Mouse (Mus musculus) heart, adult 2 months (tissue): ENCODE data around the gene Cox7a2. TPM values are rescaled to one million over a fixed set of nuclear protein-coding genes. Genes with fewer than 3 reads are reported as not detected.
A peak's percentile ranks its signal among the peaks of the same experiment; 100 is the strongest.

Experiments
- DNase-seq, 2 experiments: peaks; one replicate each; pipeline ENCODE4 v3.0.0; 2021
- H3K27ac ChIP-seq: fragments of 200-600 bp; 2 replicates; pipeline ENCODE4 v1.8.1; 2022
- H3K27me3 ChIP-seq: fragments of 200-500 bp; 2 replicates; pipeline ENCODE4 v1.6.1; 2012; ENCODE audit warnings: mild to moderate bottlenecking, low read length, inconsistent platforms, mixed read lengths; ENCODE audit not compliant: control insufficient read depth, insufficient read depth
- H3K36me3 ChIP-seq: fragments of 200-500 bp; 2 replicates; pipeline ENCODE4 v1.6.1; 2012; ENCODE audit warnings: low read length, inconsistent platforms; ENCODE audit not compliant: control insufficient read depth, insufficient read depth
- H3K4me1 ChIP-seq: fragments of 200-500 bp; 2 replicates; pipeline ENCODE4 v1.6.1; 2011; ENCODE audit warnings: low read length; ENCODE audit not compliant: control insufficient read depth, insufficient read depth
- H3K4me3 ChIP-seq: fragments of 200-600 bp; 2 replicates; pipeline ENCODE4 v1.8.1; 2022
- H3K79me2 ChIP-seq: fragments of 200-500 bp; replicated peaks from 2 replicates; pipeline ENCODE4 v1.6.1; 2012; ENCODE audit warnings: mild to moderate bottlenecking, inconsistent platforms, low read length, moderate library complexity, mixed read lengths; ENCODE audit not compliant: control insufficient read depth, insufficient read depth
- H3K9ac ChIP-seq: fragments of 200-500 bp; 2 replicates; pipeline ENCODE4 v1.6.1; 2012; ENCODE audit warnings: low read depth, mild to moderate bottlenecking, control low read depth, inconsistent platforms, low read length, mixed read lengths
- CTCF ChIP-seq: fragments of 200-600 bp; IDR thresholded peaks from 2 replicates; pipeline ENCODE4 v1.8.1; 2022; ENCODE audit warnings: antibody characterized with exemption, mild to moderate bottlenecking, moderate library complexity
- EP300 ChIP-seq: fragments of 200-500 bp; IDR thresholded peaks from 2 replicates; pipeline ENCODE4 v1.6.1; 2011; ENCODE audit warnings: low read depth, low read length, control low read depth; ENCODE audit not compliant: insufficient read depth
- POLR2A ChIP-seq: fragments of 200-500 bp; IDR thresholded peaks from 2 replicates; pipeline ENCODE4 v1.6.1; 2011; ENCODE audit warnings: mild to moderate bottlenecking, low read depth, low read length, control low read depth; ENCODE audit not compliant: insufficient read depth
- WGBS: fragments of 180-500 bp; shearing (Covaris S2); methylation state at CpG from one replicate; pipeline ENCODE4 v1.1.7; 2018; 5-methylcytosine and 5-hydroxymethylcytosine counted together
- intact Hi-C: fragments of 180-260 bp; cut with DNase I; formaldehyde crosslinking; loops from one replicate; pipeline ENCODE4 v1.15.1; 2025
- polyA plus RNA-seq: library from polyadenylated mRNA; depleted of rRNA; stranded (reverse); fragments of >200 nt; gene quantifications from 2 replicates; pipeline ENCODE4 v1.2.3, GENCODE M21; 2012; rRNA removed
- total RNA-seq, 2 experiments: library from RNA; stranded (reverse); gene quantifications; 2 replicates each; pipeline ENCODE4 v1.2.3; 2021

Gene Cox7a2
- total and polyA plus RNA-seq, 3 experiments: 582 to 1,089 (median 911) TPM

- intact Hi-C loops: loop anchor here (5.0 to 10.0 kb wide), 3 partner anchors 351 to 1071 kb away; no protein-coding TSS in a partner anchor
- H3K27ac ChIP-seq: no peak overlapping the region
Measured at GRCm38 (mm10) chr9:79717836-79718475, 41.7 kb downstream of the Cox7a2 start.

DNA sequence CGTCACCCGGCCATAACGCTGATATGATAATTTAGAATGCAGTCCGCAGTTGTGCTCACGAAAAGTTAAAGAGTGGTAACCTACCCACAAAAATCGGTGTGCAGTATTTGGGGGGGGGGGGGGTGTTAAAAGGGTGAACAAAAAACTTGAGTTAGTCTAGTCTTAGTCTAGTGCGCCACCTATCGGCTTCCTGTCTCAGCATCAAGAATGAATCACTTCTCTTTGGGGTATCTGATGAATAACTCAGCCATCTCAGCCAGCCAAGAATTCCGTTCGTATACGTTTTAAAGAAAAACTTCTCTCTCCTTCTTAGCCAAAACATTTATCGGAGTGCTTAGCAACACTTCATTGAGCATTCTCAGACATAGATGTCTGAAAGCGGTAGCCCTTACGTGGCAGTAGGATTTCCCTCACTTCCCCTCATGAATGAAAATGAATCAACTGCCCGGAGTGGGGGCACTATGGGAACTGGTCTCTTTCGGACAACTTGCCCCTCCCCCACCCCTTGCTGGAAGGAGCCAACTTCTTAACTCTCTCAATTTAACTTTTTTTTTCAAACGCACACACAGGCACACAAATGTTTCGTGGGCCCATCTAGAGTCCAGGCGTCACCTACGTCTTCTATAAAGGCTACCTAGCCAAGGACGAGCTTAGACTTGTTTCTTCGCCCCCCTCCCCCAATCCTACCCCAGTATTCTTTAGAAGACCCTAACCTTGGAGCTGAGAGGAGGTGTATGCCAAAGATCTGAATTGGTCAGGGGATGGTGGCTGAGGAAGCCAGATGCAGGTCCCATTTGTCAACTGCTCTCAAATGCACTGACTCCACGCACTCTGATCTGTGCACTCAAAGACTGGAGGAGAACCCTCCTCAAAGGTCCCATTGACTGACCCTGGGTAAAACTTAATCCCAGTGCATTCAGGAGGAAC, 42.5 kb downstream of the Cox7a2 start:
- intact Hi-C loops: loop anchor here (5.0 to 10.0 kb wide), 3 partner anchors 350 to 1070 kb away; no protein-coding TSS in a partner anchor
- 13% methylated on average over 23 of the region's 23 CpGs for WGBS
- H3K36me3 ChIP-seq: no peaks in the 10 kb centered on the region
- no peak for TF ChIP-seq EP300
- no peak for TF ChIP-seq POLR2A
- TF ChIP-seq CTCF: peak; percentile 74
- H3K9ac ChIP-seq: no peak overlapping the region
- H3K4me1 ChIP-seq: no peaks in the 10 kb centered on the region; the same call in 1 of the 2 replicates
- H3K27ac ChIP-seq: no peak overlapping the region
- no peaks in the 10 kb centered on the region for H3K79me2 ChIP-seq
- peak; percentile 39 to 63 for DNase-seq
- no peak overlapping the region for H3K4me3 ChIP-seq
- peaks cover 5% of the 10 kb centered on the region; the same call in 1 of the 2 replicates for H3K27me3 ChIP-seq

More at GRCm38 (mm10) chr9:79717836-79718475, 41.7 kb downstream of the Cox7a2 start:
- Histone ChIP-seq H3K36me3 (no peaks in the 10 kb centered on the region), H3K79me2 (no peaks in the 10 kb centered on the region), H3K4me1 (no peaks in the 10 kb centered on the region; the same call in 1 of the 2 replicates), H3K9ac (peak overlapping the region; percentile 44), H3K27me3 (peaks cover 5% of the 10 kb centered on the region; the same call in 1 of the 2 replicates), H3K4me3 (peak overlapping the region; percentile 46)
- TF ChIP-seq CTCF (no peak), EP300 (no peak)
- no peak for DNase-seq
- 4% methylated on average over 22 of the region's 22 CpGs for WGBS

GRCm38 (mm10) chr9:79716496-79716895, 43.2 kb downstream of the Cox7a2 start:
- no peak for DNase-seq
- 49% methylated on average over 5 of the region's 5 CpGs for WGBS
- peaks cover 5% of the 10 kb centered on the region; the same call in 1 of the 2 replicates for H3K27me3 ChIP-seq
- no peak for TF ChIP-seq CTCF
- TF ChIP-seq EP300: no peak
- TF ChIP-seq POLR2A: no peak
- no peaks in the 10 kb centered on the region for H3K79me2 ChIP-seq
- no peak overlapping the region for H3K27ac ChIP-seq
- H3K4me3 ChIP-seq: no peak overlapping the region
- no peaks in the 10 kb centered on the region; the same call in 1 of the 2 replicates for H3K4me1 ChIP-seq
- H3K36me3 ChIP-seq: no peaks in the 10 kb centered on the region
- intact Hi-C loops: loop anchor here (5.0 to 10.0 kb wide), 3 partner anchors 349 to 1069 kb away; no protein-coding TSS in a partner anchor
- no peak overlapping the region for H3K9ac ChIP-seq

GRCm38 (mm10) chr9:79714471-79715045, 45.1 kb downstream of the Cox7a2 start:
- TF ChIP-seq CTCF (peak; percentile 38), EP300 (no peak), POLR2A (no peak)
- no peaks in the 10 kb centered on the region for H3K36me3 ChIP-seq
- H3K79me2 ChIP-seq: no peaks in the 10 kb centered on the region
- peaks cover 5% of the 10 kb centered on the region; the same call in 1 of the 2 replicates for H3K27me3 ChIP-seq
- no peaks in the 10 kb centered on the region; the same call in 1 of the 2 replicates for H3K4me1 ChIP-seq
- no peak overlapping the region for H3K27ac ChIP-seq
- H3K4me3 ChIP-seq: no peak overlapping the region
- H3K9ac ChIP-seq: no peak overlapping the region
- 8% methylated on average over 16 of the region's 16 CpGs for WGBS
- peak; percentile 64 to 71 for DNase-seq
- intact Hi-C loops: loop anchor here (5.0 to 10.0 kb wide), 3 partner anchors 347 to 1067 kb away; no protein-coding TSS in a partner anchor

Other genes starting within 250 kb of the Cox7a2 start
- gene Col12a1, start 41.0 kb downstream of the Cox7a2 start, total RNA-seq: under 1 TPM; 0.70 to 0.96 TPM
- 1.1 and 2.2 TPM in 2 replicates for gene Col12a1, start 41.0 kb downstream of the Cox7a2 start, polyA plus RNA-seq
- 10 to 100 TPM; 56.0 to 65.5 TPM for gene Tmem30a, start 33.6 kb upstream of the Cox7a2 start, total RNA-seq
- 23.6 and 34.6 TPM in 2 replicates for gene Tmem30a, start 33.6 kb upstream of the Cox7a2 start, polyA plus RNA-seq